Mouse (Mus musculus) layer of hippocampus, postnatal 10 days (tissue): ENCODE data around the gene Prss50. TPM values are rescaled to one million over a fixed set of nuclear protein-coding genes. Genes with fewer than 3 reads are reported as not detected.
A peak's percentile ranks its signal among the peaks of the same experiment; 100 is the strongest.

Experiments
- DNase-seq, 2 experiments: peaks; one replicate each; pipeline ENCODE4 v3.0.0; 2021; ENCODE audit warnings: low spot score in 2 of 2
- total RNA-seq, 2 experiments: library from RNA; stranded (reverse); gene quantifications; 2 replicates each; pipeline ENCODE4 v1.2.3; 2021

Gene Prss50
- total RNA-seq, 2 experiments from 2014 or later = 0.31 to 0.41 TPM

- DNase-seq = peak; percentile 50 to 65
These were observed 16.2 kb downstream of the Prss50 start for GRCm38 (mm10) chr9:110873681-110874659.

GRCm38 (mm10) chr9:110874660-110875191 lies 17.0 kb downstream of the Prss50 start:
- no peak for DNase-seq

- DNase-seq = no peak
These were observed 17.5 kb downstream of the Prss50 start for GRCm38 (mm10) chr9:110875288-110875695.

- no peak for DNase-seq
These were observed 19.6 kb downstream of the Prss50 start for GRCm38 (mm10) chr9:110877353-110877752.

- no peak for DNase-seq
These were observed 20.1 kb downstream of the Prss50 start for GRCm38 (mm10) chr9:110877888-110878287.

- DNase-seq = peak; percentile 51 to 53
These were observed 21.6 kb downstream of the Prss50 start, which contains the start of gene Als2cl for GRCm38 (mm10) chr9:110879191-110879920. TSS of gene Als2cl (plus strand) at chr9:110879870.

- DNase-seq = peak; percentile 48 to 63
These were observed 22.3 kb downstream of the Prss50 start, which contains the start of gene Tmie for GRCm38 (mm10) chr9:110879998-110880561. TSS of gene Tmie (minus strand) at chr9:110880113.

- DNase-seq = no peak
These were observed 23.0 kb downstream of the Prss50 start for GRCm38 (mm10) chr9:110880772-110881171.

GRCm38 (mm10) chr9:110881953-110882352 lies 24.2 kb downstream of the Prss50 start:
- DNase-seq = no peak

- no peak for DNase-seq
These were observed 29.9 kb downstream of the Prss50 start for GRCm38 (mm10) chr9:110887388-110888303.

GRCm38 (mm10) chr9:110888935-110889334 lies 31.2 kb downstream of the Prss50 start:
- DNase-seq = no peak

- DNase-seq = no peak
These were observed 32.4 kb downstream of the Prss50 start for GRCm38 (mm10) chr9:110890026-110890783.

GRCm38 (mm10) chr9:110891077-110891828 lies 33.5 kb downstream of the Prss50 start:
- no peak for DNase-seq

GRCm38 (mm10) chr9:110892552-110892951 lies 34.8 kb downstream of the Prss50 start:
- no peak for DNase-seq

GRCm38 (mm10) chr9:110893429-110893828 lies 35.7 kb downstream of the Prss50 start:
- DNase-seq = no peak

GRCm38 (mm10) chr9:110895507-110895906 lies 37.7 kb downstream of the Prss50 start:
- DNase-seq = no peak

GRCm38 (mm10) chr9:110895994-110896393 lies 38.2 kb downstream of the Prss50 start:
- no peak for DNase-seq

- no peak for DNase-seq
These were observed 38.8 kb downstream of the Prss50 start for GRCm38 (mm10) chr9:110896595-110896994.
